In the genomic region with DNA sequence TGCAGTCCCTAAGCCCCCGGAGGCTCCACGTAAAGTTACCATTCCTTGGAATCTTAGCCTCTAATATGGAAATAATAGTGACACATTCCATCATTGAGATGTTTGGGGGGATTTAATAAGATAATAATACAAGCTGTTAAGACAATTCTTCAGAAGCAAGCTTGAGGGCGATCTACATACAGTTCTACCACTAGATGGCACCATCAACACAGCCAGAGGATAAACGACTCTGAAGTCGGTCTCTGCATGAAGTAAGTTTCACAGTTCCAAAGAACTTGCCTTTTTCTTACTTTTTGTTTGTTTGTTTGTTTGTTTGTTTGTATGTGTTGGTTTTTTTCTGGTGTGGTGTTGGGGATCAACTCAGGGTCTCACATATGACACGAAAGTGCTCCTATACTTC, we compare ENCODE assay signal across 8 mouse cellular contexts. TPM values are rescaled to one million over a fixed set of nuclear protein-coding genes. Genes with fewer than 3 reads are reported as not detected.
DNase-seq lines count a peak whose midpoint lies in the region; ATAC-seq lines count a peak whose summit lies in the region.

No protein-coding gene starts in this region.

- intact Hi-C loops in heart, postnatal 10 days (cut with DNase I) = loop anchor here (1.0 to 5.0 kb wide), 3 partner anchors 249 to 651 kb away; no protein-coding TSS in a partner anchor

- peak; percentile 26 to 45 for DNase-seq in heart, postnatal 10 days
- DNase-seq in heart, postnatal 4 days = no peak
- peak; percentile 83 for DNase-seq in 3T3-L1 (ENCODE audit: low read depth, low spot score)
- DNase-seq in ES-CJ7 (ENCODE audit: low read depth, low spot score) = peak; percentile 77
- peak; percentile 89 for DNase-seq in embryo, embryonic 10 days (ENCODE audit: low spot score)
- peak; percentile 33 for DNase-seq in lung, postnatal 25 days (ENCODE audit: low spot score)
- no peak for DNase-seq in right cerebral cortex, postnatal 10 days (ENCODE audit: low spot score in 2 of 2)

- ATAC-seq in monocyte, adult 5-6 weeks (replicated peaks; ENCODE audit: insufficient number of reproducible peaks, low FRiP score, low TSS enrichment, poor library complexity, severe bottlenecking) = no peak; the same call in 1 of the 2 replicates

RNA-seq across cellular contexts. Expression of a gene that starts 10.4 kb away (rescaled TPM):
- not detected for total RNA-seq in heart, postnatal 10 days (2021)
- total RNA-seq in heart, postnatal 4 days (2021) = not detected
- total RNA-seq in monocyte, adult 5-6 weeks (2017) = not detected in 3 replicates

RNA-seq across cellular contexts. Expression of a gene that starts 31.1 kb away (rescaled TPM):
- total RNA-seq in heart, postnatal 10 days (2021) = 10 to 100 TPM; 20.5 to 23.8 TPM
- total RNA-seq in heart, postnatal 4 days (2021) = 10 to 100 TPM; 17.8 to 22.7 TPM
- total RNA-seq in monocyte, adult 5-6 weeks (2017) = 3.7 to 12.8 TPM (median 10.0 TPM) in 3 replicates

RNA-seq across cellular contexts. Expression of a gene that starts 31.7 kb away (rescaled TPM):
- 10 to 100 TPM; 22.9 to 24.2 TPM for total RNA-seq in heart, postnatal 10 days (2021)
- total RNA-seq in heart, postnatal 4 days (2021) = 10 to 100 TPM; 55.6 to 60.6 TPM
- total RNA-seq in monocyte, adult 5-6 weeks (2017) = not detected in 3 replicates

Comparison
In these comparisons a context has a peak if more than half of its experiments do, and no peak if none do; other contexts are left out.
1. DNase-seq: peak in heart, postnatal 10 days (2 of 2), 3T3-L1 (single experiment), ES-CJ7 (single experiment), embryo, embryonic 10 days (single experiment) and lung, postnatal 25 days (single experiment); none in heart, postnatal 4 days (single experiment) and right cerebral cortex, postnatal 10 days (0 of 2).
2. RNA of a gene that starts 31.7 kb away (total RNA-seq): 55.6 to 60.6 TPM in heart, postnatal 4 days and 22.9 to 24.2 TPM in heart, postnatal 10 days; not detected in monocyte, adult 5-6 weeks; every median in the first group is over 10 times any median in the second.